Mouse (Mus musculus): Measurements from ENCODE around the gene Fbxl2. TPM values are rescaled to one million over a fixed set of nuclear protein-coding genes. Genes with fewer than 3 reads are reported as not detected.
A peak's percentile ranks its signal among the peaks of the same experiment; 100 is the strongest.

The Fbxl2 gene
- polyA plus RNA-seq, 1 experiment = 21.8 TPM

DNA sequence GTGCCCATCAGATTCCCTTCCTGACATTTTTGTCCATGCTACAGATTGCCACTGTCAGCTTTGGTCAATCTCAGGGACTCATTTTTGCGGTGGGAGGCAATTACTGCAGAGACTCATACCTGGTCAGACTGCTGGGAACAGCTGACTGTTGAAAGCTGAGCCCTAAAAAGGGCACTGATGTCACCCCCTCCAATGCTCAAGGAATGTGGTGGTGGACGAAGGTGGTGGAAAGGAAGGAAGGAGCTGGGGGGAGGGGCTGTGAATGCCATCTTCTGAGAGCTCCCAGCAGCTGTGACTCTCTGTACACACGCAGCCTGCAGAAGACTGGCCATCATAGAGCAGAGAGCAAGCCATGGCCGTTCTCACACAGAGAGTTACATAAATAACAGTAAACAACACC lies 23.9 kb downstream of the Fbxl2 start:
- H3ac ChIP-seq (ENCODE audit: control insufficient read depth, insufficient read length) = no peak overlapping the region
- no peaks in the 10 kb centered on the region for H3K27me3 ChIP-seq (ENCODE audit: control insufficient read depth, insufficient read depth, insufficient read length)
- peaks cover 3% of the 10 kb centered on the region for H3K36me3 ChIP-seq (ENCODE audit: control insufficient read depth, insufficient read depth)
- peak; percentile 81 for TF ChIP-seq TCF12 (IDR thresholded peaks at IDR 0.05; ENCODE audit: insufficient read depth, poor library complexity, severe bottlenecking)
- TF ChIP-seq USF1 (IDR thresholded peaks at IDR 0.05; ENCODE audit: low read depth) = no peak
- peak; percentile 1 for TF ChIP-seq TCF3 (IDR thresholded peaks at IDR 0.05; ENCODE audit: insufficient read length, low read depth)
- TF ChIP-seq REST (IDR thresholded peaks at IDR 0.05; ENCODE audit: insufficient read depth, insufficient read length) = no peak
- no peak for TF ChIP-seq CEBPB (IDR thresholded peaks at IDR 0.05; ENCODE audit: insufficient read depth, poor library complexity, severe bottlenecking)
- TF ChIP-seq MYOG (IDR thresholded peaks at IDR 0.05; ENCODE audit: control insufficient read depth in 1 of 3, insufficient read depth in 1 of 3, insufficient read length in 2 of 3, low read depth in 2 of 3) = peak in 2 of 3 experiments; percentile 87 to 91
- peak; percentile 56 to 85 (median 71) for TF ChIP-seq MYOD1 (IDR thresholded peaks at IDR 0.05; ENCODE audit: control insufficient read depth in 1 of 3, insufficient read length in 2 of 3, low read depth in 2 of 3)
- peak overlapping the region; percentile 36 for H3K4me2 ChIP-seq (ENCODE audit: low read depth)
- H3K79me2 ChIP-seq (ENCODE audit: control insufficient read depth, insufficient read depth) = peaks cover 74% of the 10 kb centered on the region
- H3K4me3 ChIP-seq = no peak overlapping the region

DNA sequence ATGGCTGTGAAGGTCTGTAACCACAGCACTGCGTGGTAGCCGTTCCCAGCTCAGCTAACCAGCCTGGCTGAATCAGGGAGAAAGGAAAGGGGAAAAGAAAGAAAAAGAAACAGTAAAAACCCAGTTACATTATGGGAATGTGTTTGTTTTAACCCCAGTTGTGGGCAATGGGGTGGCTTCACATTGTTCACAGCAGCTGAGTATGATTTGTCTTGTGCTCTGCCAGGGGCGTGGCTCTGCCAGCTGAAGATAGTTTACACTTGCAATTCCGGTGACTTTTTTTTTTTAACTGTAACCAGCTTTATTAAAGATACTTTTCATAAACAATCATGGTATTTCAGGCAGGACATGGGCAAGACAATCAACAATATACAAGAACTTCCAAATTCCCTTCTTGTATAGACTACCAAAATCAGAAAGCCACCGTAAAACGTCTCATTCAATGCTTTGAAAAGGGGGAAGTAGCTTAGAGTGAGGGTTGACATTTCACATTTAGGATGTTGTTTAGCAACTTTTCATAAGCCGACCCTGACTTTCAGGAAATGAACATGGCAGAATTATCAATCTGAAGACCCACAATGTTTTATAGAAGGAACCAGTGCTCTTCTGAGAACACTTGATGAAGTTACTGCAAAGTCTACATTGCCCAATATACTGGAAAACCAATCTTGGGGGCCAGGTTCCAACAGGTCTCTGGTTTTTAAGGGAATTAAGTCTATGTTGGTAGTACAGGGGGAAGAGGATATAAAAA lies 26.8 kb downstream of the Fbxl2 start:
- Histone ChIP-seq H3K4me3 (no peak overlapping the region), H3ac (ENCODE audit: control insufficient read depth, insufficient read length) (no peak overlapping the region), H3K27me3 (ENCODE audit: control insufficient read depth, insufficient read depth, insufficient read length) (no peaks in the 10 kb centered on the region), H3K36me3 (ENCODE audit: control insufficient read depth, insufficient read depth) (peaks cover 13% of the 10 kb centered on the region), H3K4me2 (ENCODE audit: low read depth) (peak overlapping the region; percentile 4), H3K79me2 (ENCODE audit: control insufficient read depth, insufficient read depth) (peaks cover 63% of the 10 kb centered on the region)
- TF ChIP-seq USF1 (IDR thresholded peaks at IDR 0.05; ENCODE audit: low read depth) (no peak), MYOG (IDR thresholded peaks at IDR 0.05; ENCODE audit: control insufficient read depth in 1 of 3, insufficient read depth in 1 of 3, insufficient read length in 2 of 3, low read depth in 2 of 3) (peak in 2 of 3 experiments; percentile 72 to 85), TCF3 (IDR thresholded peaks at IDR 0.05; ENCODE audit: insufficient read length, low read depth) (peak; percentile 32), POLR2A (IDR thresholded peaks at IDR 0.05; ENCODE audit: insufficient read length, low read depth) (no peak), MYOD1 (IDR thresholded peaks at IDR 0.05; ENCODE audit: control insufficient read depth in 1 of 3, insufficient read length in 2 of 3, low read depth in 2 of 3) (peak; percentile 47 to 84 (median 48)), TCF12 (IDR thresholded peaks at IDR 0.05; ENCODE audit: insufficient read depth, poor library complexity, severe bottlenecking) (peak; percentile 91)

DNA sequence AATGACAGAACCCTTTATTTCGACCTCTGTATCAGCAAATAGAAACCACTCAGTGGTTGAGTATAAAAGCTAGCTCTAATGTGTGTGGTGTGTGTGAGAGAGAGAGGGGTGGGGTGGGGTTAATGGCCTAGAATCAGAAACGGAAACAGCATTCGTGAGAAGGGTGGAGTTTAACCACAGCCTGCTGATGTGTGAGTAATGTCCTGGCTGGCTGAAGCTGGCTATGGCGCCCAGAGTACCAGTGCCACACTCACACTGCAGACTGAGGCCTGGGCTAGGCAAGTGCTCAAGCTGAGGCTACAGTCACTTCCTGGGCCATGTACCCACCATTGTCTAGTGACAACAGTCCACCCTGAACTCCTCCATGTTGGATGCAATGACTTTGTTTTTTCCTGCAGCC lies 29.6 kb downstream of the Fbxl2 start:
- peak overlapping the region; percentile 67 for H3K4me2 ChIP-seq (ENCODE audit: low read depth)
- H3K36me3 ChIP-seq (ENCODE audit: control insufficient read depth, insufficient read depth) = peaks cover 20% of the 10 kb centered on the region
- no peak overlapping the region for H3K4me3 ChIP-seq
- no peak overlapping the region for H3ac ChIP-seq (ENCODE audit: control insufficient read depth, insufficient read length)
- peak; percentile 10 for TF ChIP-seq SRF (IDR thresholded peaks at IDR 0.05; ENCODE audit: control insufficient read depth, insufficient read length, low read depth)
- no peak for TF ChIP-seq USF1 (IDR thresholded peaks at IDR 0.05; ENCODE audit: low read depth)
- TF ChIP-seq MYOD1 (IDR thresholded peaks at IDR 0.05; ENCODE audit: control insufficient read depth in 1 of 3, insufficient read length in 2 of 3, low read depth in 2 of 3) = peak in 1 of 3 experiments; percentile 71
- TF ChIP-seq POLR2A (IDR thresholded peaks at IDR 0.05; ENCODE audit: insufficient read length, low read depth) = peak; percentile 57
- TF ChIP-seq MYOG (IDR thresholded peaks at IDR 0.05; ENCODE audit: control insufficient read depth in 1 of 3, insufficient read depth in 1 of 3, insufficient read length in 2 of 3, low read depth in 2 of 3) = peak in 2 of 3 experiments; percentile 7 to 73
- H3K27me3 ChIP-seq (ENCODE audit: control insufficient read depth, insufficient read depth, insufficient read length) = no peaks in the 10 kb centered on the region
- H3K79me2 ChIP-seq (ENCODE audit: control insufficient read depth, insufficient read depth) = peaks cover 43% of the 10 kb centered on the region

- Histone ChIP-seq H3K27me3 (ENCODE audit: control insufficient read depth, insufficient read depth, insufficient read length) (no peaks in the 10 kb centered on the region), H3K4me2 (ENCODE audit: low read depth) (peak overlapping the region; percentile 67), H3K4me3 (no peak overlapping the region), H3ac (ENCODE audit: control insufficient read depth, insufficient read length) (no peak overlapping the region), H3K36me3 (ENCODE audit: control insufficient read depth, insufficient read depth) (peaks cover 20% of the 10 kb centered on the region), H3K79me2 (ENCODE audit: control insufficient read depth, insufficient read depth) (peaks cover 36% of the 10 kb centered on the region)
- TF ChIP-seq MYOG (IDR thresholded peaks at IDR 0.05; ENCODE audit: control insufficient read depth in 1 of 3, insufficient read depth in 1 of 3, insufficient read length in 2 of 3, low read depth in 2 of 3) = no peak
- no peak for TF ChIP-seq USF1 (IDR thresholded peaks at IDR 0.05; ENCODE audit: low read depth)
- TF ChIP-seq REST (IDR thresholded peaks at IDR 0.05; ENCODE audit: insufficient read depth, insufficient read length) = no peak
- no peak for TF ChIP-seq E2F4 (IDR thresholded peaks at IDR 0.05; ENCODE audit: insufficient read depth)
These were observed 30.3 kb downstream of the Fbxl2 start for GRCm38 (mm10) chr9:114015724-114016123.

- H3K36me3 ChIP-seq (ENCODE audit: control insufficient read depth, insufficient read depth) = peaks cover 28% of the 10 kb centered on the region
- TF ChIP-seq POLR2A (IDR thresholded peaks at IDR 0.05; ENCODE audit: insufficient read length, low read depth) = no peak
- TF ChIP-seq TCF3 (IDR thresholded peaks at IDR 0.05; ENCODE audit: insufficient read length, low read depth) = no peak
- no peak for TF ChIP-seq REST (IDR thresholded peaks at IDR 0.05; ENCODE audit: insufficient read depth, insufficient read length)
- TF ChIP-seq MYOG (IDR thresholded peaks at IDR 0.05; ENCODE audit: control insufficient read depth in 1 of 3, insufficient read depth in 1 of 3, insufficient read length in 2 of 3, low read depth in 2 of 3) = no peak
- no peak for TF ChIP-seq POLR2AphosphoS2 (IDR thresholded peaks at IDR 0.05; ENCODE audit: insufficient read length, low read depth)
- TF ChIP-seq SRF (IDR thresholded peaks at IDR 0.05; ENCODE audit: control insufficient read depth, insufficient read length, low read depth) = no peak
- no peak for TF ChIP-seq MYOD1 (IDR thresholded peaks at IDR 0.05; ENCODE audit: control insufficient read depth in 1 of 3, insufficient read length in 2 of 3, low read depth in 2 of 3)
- TF ChIP-seq USF1 (IDR thresholded peaks at IDR 0.05; ENCODE audit: low read depth) = no peak
- no peak for TF ChIP-seq CEBPB (IDR thresholded peaks at IDR 0.05; ENCODE audit: insufficient read depth, poor library complexity, severe bottlenecking)
- no peak for TF ChIP-seq MAX (IDR thresholded peaks at IDR 0.05; ENCODE audit: low read depth)
- TF ChIP-seq TCF12 (IDR thresholded peaks at IDR 0.05; ENCODE audit: insufficient read depth, poor library complexity, severe bottlenecking) = no peak
- TF ChIP-seq E2F4 (IDR thresholded peaks at IDR 0.05; ENCODE audit: insufficient read depth) = no peak
- H3K27me3 ChIP-seq (ENCODE audit: control insufficient read depth, insufficient read depth, insufficient read length) = no peaks in the 10 kb centered on the region
These were observed 32.0 kb downstream of the Fbxl2 start for GRCm38 (mm10) chr9:114014034-114014433.

More at GRCm38 (mm10) chr9:114014034-114014433, 32.0 kb downstream of the Fbxl2 start:
- Histone ChIP-seq H3K4me2 (ENCODE audit: low read depth) (no peak overlapping the region), H3ac (ENCODE audit: control insufficient read depth, insufficient read length) (no peak overlapping the region), H3K4me3 (no peak overlapping the region), H3K79me2 (ENCODE audit: control insufficient read depth, insufficient read depth) (peaks cover 26% of the 10 kb centered on the region)

All from myocyte (in vitro differentiated cells).